Mouse (Mus musculus) liver, postnatal 0 days (tissue): ENCODE measurements at regions not wholly inside any gene's neighbourhood (a gene's known extent, or its start where the extent isn't known, plus 50 kb on each side); places are given as distances from the start of the nearest gene placed in this dataset.
"Not testable (repeated sequence)": the region's sequence is repeated elsewhere in the genome, so short reads cannot be mapped to it uniquely, and the experiment has no call there.

Experiments used
- ATAC-seq: fragments of 200-750 bp; cut with Nextera tagmentation; 2 replicates; pipeline ENCODE4 v1.8.0; 2017; ENCODE audit warnings: mild to moderate bottlenecking, moderate library complexity
- DNase-seq: peaks from one replicate; pipeline ENCODE4 v3.0.0-alpha.2; 2016
- H3K27ac ChIP-seq: fragments of 300-500 bp; sonication (generic); 2 replicates; pipeline ENCODE4 v1.5.1; 2014; ENCODE audit warnings: antibody characterized with exemption, moderate library complexity, mild to moderate bottlenecking, low read depth
- H3K27me3 ChIP-seq: fragments of 300-500 bp; sonication (generic); 2 replicates; pipeline ENCODE4 v1.6.1; 2014; ENCODE audit warnings: low read length, control low read depth, mixed read lengths; ENCODE audit not compliant: insufficient read depth
- H3K36me3 ChIP-seq: fragments of 300-500 bp; sonication (generic); replicated peaks from 2 replicates; pipeline ENCODE4 v1.6.1; 2014; ENCODE audit warnings: mild to moderate bottlenecking, control low read depth, low read length, moderate library complexity, mixed read lengths; ENCODE audit not compliant: insufficient read depth
- H3K4me1 ChIP-seq: fragments of 300-500 bp; sonication (generic); 2 replicates; pipeline ENCODE4 v1.6.1; 2014; ENCODE audit warnings: antibody characterized with exemption, mild to moderate bottlenecking, control low read depth; ENCODE audit not compliant: insufficient read depth
- H3K4me2 ChIP-seq: fragments of 300-500 bp; sonication (generic); 2 replicates; pipeline ENCODE4 v1.6.1; 2014; ENCODE audit warnings: low read depth, mild to moderate bottlenecking, low read length, moderate library complexity, mixed read lengths
- H3K4me3 ChIP-seq: fragments of 300-500 bp; sonication (generic); 2 replicates; pipeline ENCODE4 v1.5.1; 2014; ENCODE audit warnings: low read depth, low read length
- H3K9ac ChIP-seq: fragments of 300-500 bp; sonication (generic); replicated peaks from 2 replicates; pipeline ENCODE4 v1.6.1; 2014; ENCODE audit warnings: mild to moderate bottlenecking, moderate library complexity
- H3K9me3 ChIP-seq: fragments of 300-500 bp; sonication (generic); 2 replicates; pipeline ENCODE4 v1.6.1; 2016; ENCODE audit warnings: mild to moderate bottlenecking, control low read depth, low read length, mixed read lengths
- CTCF ChIP-seq: sonication (generic); IDR thresholded peaks from 2 replicates; pipeline ENCODE4 v1.5.1; 2016; ENCODE audit warnings: antibody characterized with exemption, low read depth
- EP300 ChIP-seq: IDR thresholded peaks from 2 replicates; pipeline ENCODE4 v1.6.1; 2016; ENCODE audit warnings: antibody characterized with exemption, low read depth, mild to moderate bottlenecking
- WGBS: fragments of 180-500 bp; shearing (Covaris S2); extraction: QIAGEN DNeasy Blood & Tissue Kit; methylation state at CpG from one replicate; pipeline ENCODE4 v1.1.7; 2014; ENCODE audit not compliant: insufficient replicate concordance; 5-methylcytosine and 5-hydroxymethylcytosine counted together

GRCm38 (mm10) chr2:63580489-63581139 is 396.5 kb upstream of the Kcnh7 start:
- Histone ChIP-seq H3K4me3 (no peak overlapping the region), H3K9me3 (no peaks in the 10 kb centered on the region), H3K27ac (no peak overlapping the region), H3K4me2 (no peak overlapping the region), H3K4me1 (no peaks in the 10 kb centered on the region), H3K9ac (no peak overlapping the region), H3K36me3 (no peaks in the 10 kb centered on the region), H3K27me3 (no peaks in the 10 kb centered on the region)
- ATAC-seq (no peak), DNase-seq (no peak)
- TF ChIP-seq CTCF (no peak), EP300 (no peak)
- WGBS: 64% methylated on average over 4 of the region's 4 CpGs

DNA sequence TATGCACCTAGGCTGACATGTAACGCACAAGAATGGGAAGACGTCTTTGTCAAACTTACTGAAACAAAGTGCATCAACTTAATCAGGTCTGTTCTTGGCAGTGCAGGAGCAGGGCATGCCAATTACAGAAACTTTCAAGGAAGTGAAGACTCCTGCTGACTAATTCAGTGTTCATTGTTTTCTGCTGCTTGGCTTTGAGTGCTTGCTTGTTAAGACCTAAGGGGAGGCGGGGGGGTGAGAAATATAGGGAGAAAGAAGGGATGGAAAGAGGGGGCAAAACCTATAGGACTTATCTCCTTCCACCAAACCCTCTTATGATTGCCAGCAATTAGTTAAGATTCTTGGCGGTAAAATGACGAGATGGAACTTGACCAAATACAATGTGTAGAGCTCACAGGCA is 391.1 kb upstream of the Kcnh7 start:
- WGBS: 81% methylated on average over 5 of the region's 5 CpGs
- no peak for TF ChIP-seq EP300
- no peak for TF ChIP-seq CTCF
- Histone ChIP-seq H3K27ac (no peak overlapping the region), H3K4me1 (no peaks in the 10 kb centered on the region), H3K9ac (no peak overlapping the region), H3K4me3 (no peak overlapping the region), H3K4me2 (no peak overlapping the region), H3K36me3 (no peaks in the 10 kb centered on the region), H3K27me3 (no peaks in the 10 kb centered on the region), H3K9me3 (no peaks in the 10 kb centered on the region)
- DNase-seq (no peak), ATAC-seq (no peak)

DNA sequence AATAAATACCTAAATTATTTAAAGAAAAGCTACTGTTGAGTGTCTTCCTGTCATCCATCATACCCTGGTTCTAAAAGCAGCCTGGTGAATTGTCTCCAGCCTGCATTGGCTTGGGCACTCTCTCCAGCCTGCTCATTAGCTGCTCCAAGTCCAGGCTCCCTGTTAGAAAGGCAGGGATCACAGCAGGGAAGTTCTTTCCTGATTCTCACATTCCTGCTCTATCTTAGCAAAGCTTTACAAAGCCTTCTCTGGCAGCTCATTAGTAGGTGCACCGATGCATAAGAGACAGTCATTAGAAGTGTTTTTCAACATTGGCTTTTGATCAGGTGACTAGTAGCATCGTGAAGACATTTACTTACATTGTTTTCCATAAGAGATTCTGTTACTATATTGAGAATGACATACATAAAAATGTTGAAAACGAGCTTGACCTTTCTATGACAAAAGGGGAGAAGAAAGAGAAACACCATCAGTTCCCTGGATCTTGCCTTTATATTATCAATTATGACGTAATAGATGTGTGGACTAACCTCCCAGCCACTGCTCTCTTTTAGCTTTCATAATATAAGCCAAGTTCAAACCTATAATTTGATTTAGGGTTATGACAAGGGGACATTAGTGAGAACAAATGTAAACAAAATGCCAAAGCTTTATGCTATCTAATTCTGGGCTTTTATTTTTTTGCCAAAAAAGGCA is 390.1 kb upstream of the Kcnh7 start:
- Histone ChIP-seq H3K27me3 (no peaks in the 10 kb centered on the region), H3K4me3 (no peak overlapping the region), H3K4me2 (no peak overlapping the region), H3K9ac (no peak overlapping the region), H3K36me3 (no peaks in the 10 kb centered on the region), H3K9me3 (no peaks in the 10 kb centered on the region), H3K4me1 (no peaks in the 10 kb centered on the region), H3K27ac (no peak overlapping the region)
- TF ChIP-seq EP300 (no peak), CTCF (no peak)
- ATAC-seq (no peak), DNase-seq (no peak)
- WGBS: 37% methylated on average over 4 of the region's 4 CpGs

DNA sequence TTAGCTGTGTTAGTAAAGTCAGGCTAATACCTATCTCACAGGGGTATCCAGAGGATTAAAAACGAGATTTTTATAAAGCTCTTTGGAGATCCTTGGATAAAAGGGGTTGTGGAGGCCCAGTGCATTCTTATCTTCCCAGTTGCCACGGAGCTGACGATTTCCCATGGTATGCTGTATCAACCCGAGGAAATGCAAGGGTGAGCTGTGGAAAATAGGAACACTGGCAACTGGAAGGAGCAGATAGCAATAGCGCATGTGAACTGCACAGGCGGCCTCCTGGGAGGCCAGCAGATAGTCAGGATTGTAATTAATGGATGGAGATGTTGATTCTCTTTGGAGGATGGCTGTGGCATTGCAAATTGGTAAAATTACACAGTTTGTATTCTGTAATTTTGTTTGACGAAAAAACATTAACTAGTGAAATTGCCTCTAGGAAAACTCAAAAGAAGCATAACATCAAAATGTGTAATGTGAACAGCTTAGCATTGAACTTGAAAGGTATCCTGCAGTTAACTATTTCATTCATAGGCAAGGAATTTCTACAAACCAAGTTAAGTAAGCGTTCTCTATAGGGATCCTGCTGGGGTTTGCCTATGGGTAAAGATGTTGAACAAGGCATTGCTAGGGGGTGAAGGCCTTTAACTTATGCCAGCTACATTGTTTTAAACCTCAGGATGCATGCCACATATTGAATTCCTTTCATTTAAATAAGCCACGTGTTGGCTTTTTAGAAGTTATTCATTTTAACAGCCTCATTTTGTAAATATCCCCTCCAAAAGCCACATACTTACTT is 389.1 kb upstream of the Kcnh7 start:
- TF ChIP-seq CTCF (no peak), EP300 (no peak)

GRCm38 (mm10) chr2:63556858-63557419 is 372.9 kb upstream of the Kcnh7 start:
- Histone ChIP-seq H3K9ac (no peak overlapping the region), H3K36me3 (no peaks in the 10 kb centered on the region), H3K4me1 (no peaks in the 10 kb centered on the region), H3K27ac (no peak overlapping the region), H3K27me3 (no peaks in the 10 kb centered on the region), H3K4me2 (no peak overlapping the region), H3K9me3 (no peaks in the 10 kb centered on the region), H3K4me3 (no peak overlapping the region)
- ATAC-seq (no peak), DNase-seq (no peak)
- TF ChIP-seq CTCF (no peak), EP300 (no peak)
- WGBS: 71% methylated on average over 3 of the region's 3 CpGs

More for the DNA sequence above, 389.1 kb upstream of the Kcnh7 start:
- Histone ChIP-seq H3K4me3 (no peak overlapping the region), H3K9me3 (no peaks in the 10 kb centered on the region), H3K4me2 (no peak overlapping the region), H3K36me3 (no peaks in the 10 kb centered on the region), H3K9ac (no peak overlapping the region), H3K27ac (no peak overlapping the region), H3K27me3 (no peaks in the 10 kb centered on the region), H3K4me1 (no peaks in the 10 kb centered on the region)
- ATAC-seq: no peak
- no peak for DNase-seq
- 51% methylated on average over 9 of the region's 9 CpGs for WGBS

GRCm38 (mm10) chr2:63541836-63542235 is 357.7 kb upstream of the Kcnh7 start:
- H3K9me3 ChIP-seq, H3K4me2 ChIP-seq, H3K4me3 ChIP-seq, H3K4me1 ChIP-seq, H3K27me3 ChIP-seq, H3K27ac ChIP-seq, DNase-seq, H3K9ac ChIP-seq, H3K36me3 ChIP-seq, ATAC-seq: not testable (repeated sequence)
